Mouse (Mus musculus) lung, adult 2 months (tissue): Measurements from ENCODE around the gene Myb. TPM values are rescaled to one million over a fixed set of nuclear protein-coding genes. Genes with fewer than 3 reads are reported as not detected.
"Not testable (repeated sequence)": the region's sequence is repeated elsewhere in the genome, so short reads cannot be mapped to it uniquely, and the experiment has no call there.

Experiments used
- DNase-seq: peaks from one replicate; pipeline ENCODE4 v3.0.0; 2022
- H3K4me1 ChIP-seq: fragments of 200-500 bp; 2 replicates; pipeline ENCODE4 v1.6.1; 2011; ENCODE audit warnings: low read length; ENCODE audit not compliant: control insufficient read depth, insufficient read depth
- H3K4me3 ChIP-seq: fragments of 200-500 bp; replicated peaks from 2 replicates; pipeline ENCODE3; 2011; ENCODE audit warnings: low read depth, mild to moderate bottlenecking, control low read depth, low read length; ENCODE audit errors: extremely low read depth
- CTCF ChIP-seq: fragments of 200-500 bp; IDR thresholded peaks from 2 replicates; pipeline ENCODE4 v1.5.1; 2011; ENCODE audit warnings: mild to moderate bottlenecking, low read length, control low read depth; ENCODE audit not compliant: insufficient read depth
- POLR2A ChIP-seq: fragments of 200-500 bp; IDR thresholded peaks from 2 replicates; pipeline ENCODE4 v1.6.1; 2011; ENCODE audit warnings: low read depth, mild to moderate bottlenecking, control low read depth, low read length, borderline replicate concordance; ENCODE audit errors: extremely low read depth
- WGBS: fragments of 180-500 bp; shearing (Covaris S2); methylation state at CpG from one replicate; pipeline ENCODE4 v1.1.7; 2018; 5-methylcytosine and 5-hydroxymethylcytosine counted together
- polyA plus RNA-seq: library from polyadenylated mRNA; depleted of rRNA; stranded (reverse); fragments of >200 nt; gene quantifications from 2 replicates; pipeline ENCODE4 v1.2.3, GENCODE M21; 2012

Gene Myb
- polyA plus RNA-seq, 1 experiment = 5.1 TPM

DNA sequence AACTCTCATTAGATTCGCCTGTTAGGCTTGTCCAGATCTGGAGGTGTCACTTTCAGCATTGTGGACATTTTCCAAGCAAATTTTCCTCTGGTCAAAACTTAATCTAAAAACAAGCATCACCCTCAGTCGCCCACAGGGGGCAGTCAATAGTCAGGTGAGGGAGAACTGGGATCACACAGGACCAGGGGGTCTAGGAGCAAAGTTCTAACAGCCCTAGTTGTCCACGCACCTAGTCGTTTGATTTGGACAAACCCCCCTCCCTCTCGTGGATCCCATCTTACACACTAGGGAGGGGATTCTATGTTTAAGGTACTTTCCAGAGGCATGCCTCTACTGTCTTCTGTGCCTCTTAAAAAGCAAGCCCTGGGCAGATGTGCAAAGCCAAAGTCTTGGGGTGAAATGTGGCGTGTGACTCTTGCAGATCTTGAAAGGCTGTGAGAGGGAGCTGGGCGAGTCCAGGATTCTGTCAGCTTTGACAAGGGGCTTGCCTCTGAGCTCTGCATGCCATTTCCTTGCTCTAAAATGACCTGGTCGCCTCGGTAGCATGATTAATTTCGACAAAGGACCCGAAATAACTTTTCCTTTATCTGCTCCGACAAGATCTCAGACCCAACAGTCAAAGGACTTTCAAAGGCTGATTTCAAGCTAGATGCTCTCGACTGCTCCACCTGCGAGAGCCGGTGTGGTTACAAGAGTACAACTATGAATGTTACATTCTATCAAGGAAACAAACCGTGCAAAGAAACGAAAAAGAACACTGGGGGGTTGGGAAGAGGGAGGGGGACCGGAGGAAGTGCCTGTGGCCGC, 2.5 kb downstream of the Myb start:
- 5% methylated on average over 19 of the region's 19 CpGs for WGBS
- Histone ChIP-seq H3K4me1 (0 out of 2 replicates have a peak, but pooled peaks cover 2% of the 10 kb centered on the region), H3K4me3 (peak overlapping the region; percentile 12)
- TF ChIP-seq POLR2A = no peak
- TF ChIP-seq CTCF = peak; percentile 44
- peak; percentile 25 for DNase-seq

GRCm38 (mm10) chr10:21156953-21157499, 3.8 kb downstream of the Myb start:
- no peak for DNase-seq
- H3K4me1 ChIP-seq = 0 out of 2 replicates have a peak, but pooled peaks cover 2% of the 10 kb centered on the region
- no peak overlapping the region for H3K4me3 ChIP-seq
- WGBS = 64% methylated on average over 5 of the region's 5 CpGs
- TF ChIP-seq POLR2A (no peak), CTCF (no peak)

- TF ChIP-seq CTCF = no peak
- DNase-seq = no peak
- 73% methylated on average over 3 of the region's 3 CpGs for WGBS
- Histone ChIP-seq H3K4me3 (no peak overlapping the region), H3K4me1 (0 out of 2 replicates have a peak, but pooled peaks cover 2% of the 10 kb centered on the region)
Observed at GRCm38 (mm10) chr10:21156416-21156815, 4.4 kb downstream of the Myb start.

DNA sequence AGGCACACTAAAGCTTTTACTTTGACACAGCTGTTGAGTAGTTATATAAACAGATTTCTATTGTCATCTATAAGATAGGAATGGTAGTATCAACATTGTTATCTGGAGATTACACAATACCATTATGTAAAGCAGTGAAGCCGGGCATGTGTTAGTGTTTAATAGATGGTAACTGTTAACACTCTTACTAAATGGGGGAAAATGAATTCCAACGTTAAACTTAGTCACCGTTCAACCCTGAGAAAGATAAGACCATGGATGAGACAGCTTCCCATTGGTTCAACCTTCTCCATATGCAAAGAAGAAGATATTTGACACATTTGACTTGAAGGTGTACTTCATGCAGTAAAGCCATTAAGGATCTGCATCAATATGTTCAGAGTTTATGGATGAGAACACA, 5.9 kb downstream of the Myb start:
- TF ChIP-seq CTCF (no peak), POLR2A (no peak)
- Histone ChIP-seq H3K4me3 (no peak overlapping the region), H3K4me1 (no peaks in the 10 kb centered on the region)
- 41% methylated on average over 3 of the region's 3 CpGs for WGBS
- no peak for DNase-seq

- H3K4me3 ChIP-seq = no peak overlapping the region
- H3K4me1 ChIP-seq = no peaks in the 10 kb centered on the region
- TF ChIP-seq POLR2A (no peak), CTCF (no peak)
- 77% methylated on average over 4 of the region's 4 CpGs for WGBS
- DNase-seq = no peak
Observed at GRCm38 (mm10) chr10:21153433-21153832, 7.4 kb downstream of the Myb start.

GRCm38 (mm10) chr10:21152812-21153211, 8.0 kb downstream of the Myb start:
- 90% methylated on average over 5 of the region's 5 CpGs for WGBS
- DNase-seq = no peak
- Histone ChIP-seq H3K4me1 (no peaks in the 10 kb centered on the region), H3K4me3 (no peak overlapping the region)
- TF ChIP-seq CTCF (no peak), POLR2A (no peak)

GRCm38 (mm10) chr10:21151320-21151719, 9.5 kb downstream of the Myb start:
- Histone ChIP-seq H3K4me1 (no peaks in the 10 kb centered on the region), H3K4me3 (no peak overlapping the region)
- TF ChIP-seq POLR2A (no peak), CTCF (no peak)
- no peak for DNase-seq

GRCm38 (mm10) chr10:21149945-21150344, 10.8 kb downstream of the Myb start:
- H3K4me3 ChIP-seq, DNase-seq, H3K4me1 ChIP-seq: not testable (repeated sequence)
- 94% methylated on average over 6 of the region's 6 CpGs for WGBS

DNA sequence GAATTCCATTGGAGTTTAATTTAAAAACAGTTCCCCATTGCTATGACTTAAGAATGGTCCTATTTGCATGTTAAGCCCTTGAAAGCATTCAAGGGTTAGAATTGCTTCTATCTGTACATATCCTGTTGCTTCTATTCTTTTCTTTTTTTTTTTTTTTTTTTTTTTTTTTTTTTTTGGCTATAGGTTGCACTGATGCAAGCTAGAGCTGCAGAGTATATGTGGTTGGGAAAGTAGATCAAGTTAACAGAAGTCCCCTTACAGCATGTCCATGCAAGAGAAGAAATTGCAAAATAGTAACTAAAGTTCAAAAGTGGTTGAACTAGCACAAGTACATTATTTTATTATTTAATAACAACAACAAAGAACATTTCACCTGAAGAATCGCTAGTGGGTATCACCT, 14.1 kb downstream of the Myb start:
- WGBS = 84% methylated on average over 1 of the region's 1 CpGs
- no peak overlapping the region for H3K4me3 ChIP-seq
- no peak for DNase-seq
- H3K4me1 ChIP-seq = no peaks in the 10 kb centered on the region
- no peak for TF ChIP-seq POLR2A

GRCm38 (mm10) chr10:21146263-21146662, 14.5 kb downstream of the Myb start:
- no peak for TF ChIP-seq POLR2A
- 73% methylated on average over 2 of the region's 2 CpGs for WGBS
- H3K4me3 ChIP-seq = no peak overlapping the region
- no peak for DNase-seq
- no peaks in the 10 kb centered on the region for H3K4me1 ChIP-seq
